Mouse (Mus musculus) liver, postnatal 0 days (tissue): ENCODE data around the gene Sfxn4.

Experiments
- CTCF ChIP-seq: sonication (generic); IDR thresholded peaks from 2 replicates; pipeline ENCODE4 v1.5.1; 2016; ENCODE audit warnings: antibody characterized with exemption, low read depth
- EP300 ChIP-seq: IDR thresholded peaks from 2 replicates; pipeline ENCODE4 v1.6.1; 2016; ENCODE audit warnings: antibody characterized with exemption, low read depth, mild to moderate bottlenecking

GRCm38 (mm10) chr19:60895251-60895880 lies 34.1 kb upstream of the Sfxn4 start:
- TF ChIP-seq CTCF (no peak), EP300 (no peak)
